Mouse (Mus musculus) urinary bladder, postnatal 10 days (tissue): Measurements from ENCODE around the gene Tmem17.

Experiments used
- DNase-seq: peaks from one replicate; pipeline ENCODE4 v3.0.0; 2022; ENCODE audit warnings: low spot score

Gene Tmem17

GRCm38 (mm10) chr11:22512038-22513001 lies at the start of gene Tmem17:
Tmem17 (plus strand) TSS chr11:22512088.
- peak; percentile 55 for DNase-seq

GRCm38 (mm10) chr11:22479836-22480619 lies 31.9 kb upstream of the Tmem17 start:
- DNase-seq, result no peak

- no peak for DNase-seq
Measured at GRCm38 (mm10) chr11:22481639-22482361, 30.1 kb upstream of the Tmem17 start.

GRCm38 (mm10) chr11:22482362-22482760 lies 29.5 kb upstream of the Tmem17 start:
- DNase-seq, result no peak

GRCm38 (mm10) chr11:22493694-22494319 lies 18.1 kb upstream of the Tmem17 start:
- no peak for DNase-seq

GRCm38 (mm10) chr11:22494941-22495340 lies 16.9 kb upstream of the Tmem17 start:
- DNase-seq, result no peak

GRCm38 (mm10) chr11:22499396-22499795 lies 12.5 kb upstream of the Tmem17 start:
- DNase-seq, result no peak

GRCm38 (mm10) chr11:22499886-22500285 lies 12.0 kb upstream of the Tmem17 start:
- no peak for DNase-seq

- no peak for DNase-seq
Measured at GRCm38 (mm10) chr11:22500771-22501566, 10.9 kb upstream of the Tmem17 start.

GRCm38 (mm10) chr11:22513075-22513474 lies 1.2 kb downstream of the Tmem17 start:
- no peak for DNase-seq

GRCm38 (mm10) chr11:22515061-22515460 lies 3.2 kb downstream of the Tmem17 start:
- no peak for DNase-seq

- no peak for DNase-seq
Measured at GRCm38 (mm10) chr11:22518445-22518844, 6.6 kb downstream of the Tmem17 start.

GRCm38 (mm10) chr11:22520251-22520650 lies 8.4 kb downstream of the Tmem17 start:
- DNase-seq, result no peak

- no peak for DNase-seq
Measured at GRCm38 (mm10) chr11:22524606-22525005, 12.7 kb downstream of the Tmem17 start.

- DNase-seq, result no peak
Measured at GRCm38 (mm10) chr11:22540600-22540999, 28.7 kb downstream of the Tmem17 start.

GRCm38 (mm10) chr11:22560061-22560460 lies 48.2 kb downstream of the Tmem17 start:
- no peak for DNase-seq

GRCm38 (mm10) chr11:22560503-22561328 lies 48.8 kb downstream of the Tmem17 start:
- DNase-seq, result no peak

GRCm38 (mm10) chr11:22561329-22561592 lies 49.4 kb downstream of the Tmem17 start:
- no peak for DNase-seq

GRCm38 (mm10) chr11:22563706-22564105 lies 51.8 kb downstream of the Tmem17 start:
- no peak for DNase-seq

- DNase-seq, result no peak
Measured at GRCm38 (mm10) chr11:22564676-22565075, 52.8 kb downstream of the Tmem17 start.
